Mouse (Mus musculus): Measurements from ENCODE around the gene Fbxl12. TPM values are rescaled to one million over a fixed set of nuclear protein-coding genes. Genes with fewer than 3 reads are reported as not detected.

The Fbxl12 gene
- polyA plus RNA-seq, 1 experiment from 2014 or later: 14.7 TPM

GRCm38 (mm10) chr9:20662874-20663273 lies 18.3 kb upstream of the Fbxl12 start:
- Histone ChIP-seq H3K36me3 (ENCODE audit: control insufficient read depth, insufficient read depth, low read length) (peaks cover 16% of the 10 kb centered on the region), H3K27ac (ENCODE audit: low read length) (peak overlapping the region; percentile 67; the same call in 1 of the 2 replicates), H3K4me2 (ENCODE audit: low read length) (no peak overlapping the region), H3K4me3 (ENCODE audit: low read depth, low read length) (no peak overlapping the region), H3K9ac (ENCODE audit: low read depth, low read length) (no peak overlapping the region), H3K4me1 (ENCODE audit: control insufficient read depth, insufficient read depth, low read length) (peaks cover 16% of the 10 kb centered on the region), H3K27me3 (ENCODE audit: control insufficient read depth, insufficient read depth, low read depth, low read length) (no peaks in the 10 kb centered on the region), H3K9me3 (replicated peaks; ENCODE audit: control insufficient read depth, low read length, poor library complexity, severe bottlenecking) (no peaks in the 10 kb centered on the region)
- 71% methylated on average over 8 of the region's 8 CpGs for WGBS
- no peak for ATAC-seq

- WGBS: 47% methylated on average over 3 of the region's 3 CpGs
Measured at GRCm38 (mm10) chr9:20662325-20662724, 17.8 kb upstream of the Fbxl12 start.

GRCm38 (mm10) chr9:20657546-20657945 lies 13.0 kb upstream of the Fbxl12 start:
- Histone ChIP-seq H3K4me1 (ENCODE audit: control insufficient read depth, insufficient read depth, low read length) (peaks cover 24% of the 10 kb centered on the region), H3K36me3 (ENCODE audit: control insufficient read depth, insufficient read depth, low read length) (peaks cover 15% of the 10 kb centered on the region)

More at GRCm38 (mm10) chr9:20662325-20662724, 17.8 kb upstream of the Fbxl12 start:
- Histone ChIP-seq H3K4me1 (ENCODE audit: control insufficient read depth, insufficient read depth, low read length) (peaks cover 16% of the 10 kb centered on the region), H3K9me3 (replicated peaks; ENCODE audit: control insufficient read depth, low read length, poor library complexity, severe bottlenecking) (no peaks in the 10 kb centered on the region), H3K36me3 (ENCODE audit: control insufficient read depth, insufficient read depth, low read length) (peaks cover 16% of the 10 kb centered on the region), H3K9ac (ENCODE audit: low read depth, low read length) (no peak overlapping the region), H3K4me3 (ENCODE audit: low read depth, low read length) (no peak overlapping the region), H3K27ac (ENCODE audit: low read length) (no peak overlapping the region), H3K4me2 (ENCODE audit: low read length) (no peak overlapping the region), H3K27me3 (ENCODE audit: control insufficient read depth, insufficient read depth, low read depth, low read length) (no peaks in the 10 kb centered on the region)
- peak; percentile 40; the same call in 1 of the 2 replicates for ATAC-seq

GRCm38 (mm10) chr9:20653859-20654258 lies 9.3 kb upstream of the Fbxl12 start:
- no peaks in the 10 kb centered on the region for H3K27me3 ChIP-seq (ENCODE audit: control insufficient read depth, insufficient read depth, low read depth, low read length)
- no peak overlapping the region; the same call in 1 of the 2 replicates for H3K4me2 ChIP-seq (ENCODE audit: low read length)
- ATAC-seq: no peak
- H3K4me1 ChIP-seq (ENCODE audit: control insufficient read depth, insufficient read depth, low read length): peaks cover 30% of the 10 kb centered on the region
- H3K4me3 ChIP-seq (ENCODE audit: low read depth, low read length): no peak overlapping the region
- WGBS: 92% methylated on average over 3 of the region's 3 CpGs
- H3K9ac ChIP-seq (ENCODE audit: low read depth, low read length): no peak overlapping the region
- peaks cover 10% of the 10 kb centered on the region for H3K36me3 ChIP-seq (ENCODE audit: control insufficient read depth, insufficient read depth, low read length)
- H3K9me3 ChIP-seq (replicated peaks; ENCODE audit: control insufficient read depth, low read length, poor library complexity, severe bottlenecking): no peaks in the 10 kb centered on the region
- no peak overlapping the region for H3K27ac ChIP-seq (ENCODE audit: low read length)

More at GRCm38 (mm10) chr9:20657546-20657945, 13.0 kb upstream of the Fbxl12 start:
- no peaks in the 10 kb centered on the region for H3K27me3 ChIP-seq (ENCODE audit: control insufficient read depth, insufficient read depth, low read depth, low read length)
- H3K9me3 ChIP-seq (replicated peaks; ENCODE audit: control insufficient read depth, low read length, poor library complexity, severe bottlenecking): no peaks in the 10 kb centered on the region
- H3K27ac ChIP-seq (ENCODE audit: low read length): no peak overlapping the region
- no peak overlapping the region for H3K4me3 ChIP-seq (ENCODE audit: low read depth, low read length)
- 95% methylated on average over 3 of the region's 3 CpGs for WGBS
- no peak overlapping the region for H3K9ac ChIP-seq (ENCODE audit: low read depth, low read length)
- no peak overlapping the region for H3K4me2 ChIP-seq (ENCODE audit: low read length)
- ATAC-seq: no peak

- H3K9me3 ChIP-seq (replicated peaks; ENCODE audit: control insufficient read depth, low read length, poor library complexity, severe bottlenecking): no peaks in the 10 kb centered on the region
- peaks cover 14% of the 10 kb centered on the region for H3K36me3 ChIP-seq (ENCODE audit: control insufficient read depth, insufficient read depth, low read length)
- peak overlapping the region; percentile 86 for H3K9ac ChIP-seq (ENCODE audit: low read depth, low read length)
- WGBS: under 1% methylated on average over 21 of the region's 25 CpGs
- peak; percentile 41 for ATAC-seq
- H3K4me1 ChIP-seq (ENCODE audit: control insufficient read depth, insufficient read depth, low read length): peaks cover 30% of the 10 kb centered on the region
- no peaks in the 10 kb centered on the region for H3K27me3 ChIP-seq (ENCODE audit: control insufficient read depth, insufficient read depth, low read depth, low read length)
- peak overlapping the region; percentile 84 for H3K4me2 ChIP-seq (ENCODE audit: low read length)
- H3K27ac ChIP-seq (ENCODE audit: low read length): peak overlapping the region; percentile 67
- H3K4me3 ChIP-seq (ENCODE audit: low read depth, low read length): peak overlapping the region; percentile 98
Measured at GRCm38 (mm10) chr9:20652260-20652658, 7.7 kb upstream of the Fbxl12 start.

- Histone ChIP-seq H3K4me1 (ENCODE audit: control insufficient read depth, insufficient read depth, low read length) (peaks cover 31% of the 10 kb centered on the region), H3K4me3 (ENCODE audit: low read depth, low read length) (peak within 1 kb of the TSS; percentile 98), H3K4me2 (ENCODE audit: low read length) (peak within 1 kb of the TSS; percentile 84), H3K27ac (ENCODE audit: low read length) (peak within 1 kb of the TSS; percentile 67), H3K9me3 (replicated peaks; ENCODE audit: control insufficient read depth, low read length, poor library complexity, severe bottlenecking) (no peaks in the 10 kb centered on the region), H3K27me3 (ENCODE audit: control insufficient read depth, insufficient read depth, low read depth, low read length) (no peaks in the 10 kb centered on the region), H3K36me3 (ENCODE audit: control insufficient read depth, insufficient read depth, low read length) (peaks cover 14% of the 10 kb centered on the region), H3K9ac (ENCODE audit: low read depth, low read length) (peak within 1 kb of the TSS; percentile 86)
- peak; percentile 99 for ATAC-seq
- WGBS: under 1% methylated on average over 45 of the region's 45 CpGs
Measured at GRCm38 (mm10) chr9:20651602-20652259, 7.2 kb upstream of the Fbxl12 start, which contains the start of gene Pin1. Gene Pin1, plus strand, starts transcription at chr9:20652095.

- 6% methylated on average over 17 of the region's 17 CpGs for WGBS
- Histone ChIP-seq H3K36me3 (ENCODE audit: control insufficient read depth, insufficient read depth, low read length) (peaks cover 7% of the 10 kb centered on the region; the same call in 1 of the 2 replicates), H3K27ac (ENCODE audit: low read length) (peak overlapping the region; percentile 89), H3K9ac (ENCODE audit: low read depth, low read length) (peak overlapping the region; percentile 89), H3K9me3 (replicated peaks; ENCODE audit: control insufficient read depth, low read length, poor library complexity, severe bottlenecking) (no peaks in the 10 kb centered on the region), H3K4me1 (ENCODE audit: control insufficient read depth, insufficient read depth, low read length) (peaks cover 28% of the 10 kb centered on the region), H3K4me3 (ENCODE audit: low read depth, low read length) (peak overlapping the region; percentile 84), H3K4me2 (ENCODE audit: low read length) (peak overlapping the region; percentile 99), H3K27me3 (ENCODE audit: control insufficient read depth, insufficient read depth, low read depth, low read length) (no peaks in the 10 kb centered on the region)
- ATAC-seq: no peak
Measured at GRCm38 (mm10) chr9:20645121-20645520, 554 bp upstream of the Fbxl12 start.

GRCm38 (mm10) chr9:20643781-20644180 lies 786 bp downstream of the Fbxl12 start:
- 10% methylated on average over 13 of the region's 13 CpGs for WGBS
- H3K36me3 ChIP-seq (ENCODE audit: control insufficient read depth, insufficient read depth, low read length): peaks cover 9% of the 10 kb centered on the region
- H3K27ac ChIP-seq (ENCODE audit: low read length): peak overlapping the region; percentile 89
- peak overlapping the region; percentile 84 for H3K4me3 ChIP-seq (ENCODE audit: low read depth, low read length)
- H3K9me3 ChIP-seq (replicated peaks; ENCODE audit: control insufficient read depth, low read length, poor library complexity, severe bottlenecking): no peaks in the 10 kb centered on the region
- H3K27me3 ChIP-seq (ENCODE audit: control insufficient read depth, insufficient read depth, low read depth, low read length): no peaks in the 10 kb centered on the region
- ATAC-seq: no peak
- H3K4me2 ChIP-seq (ENCODE audit: low read length): peak overlapping the region; percentile 99
- peaks cover 32% of the 10 kb centered on the region for H3K4me1 ChIP-seq (ENCODE audit: control insufficient read depth, insufficient read depth, low read length)
- H3K9ac ChIP-seq (ENCODE audit: low read depth, low read length): peak overlapping the region; percentile 89

GRCm38 (mm10) chr9:20642896-20643466 lies 1.6 kb downstream of the Fbxl12 start:
- Histone ChIP-seq H3K4me1 (ENCODE audit: control insufficient read depth, insufficient read depth, low read length) (peaks cover 32% of the 10 kb centered on the region), H3K9ac (ENCODE audit: low read depth, low read length) (peak overlapping the region; percentile 89), H3K4me2 (ENCODE audit: low read length) (peak overlapping the region; percentile 99), H3K27me3 (ENCODE audit: control insufficient read depth, insufficient read depth, low read depth, low read length) (no peaks in the 10 kb centered on the region), H3K9me3 (replicated peaks; ENCODE audit: control insufficient read depth, low read length, poor library complexity, severe bottlenecking) (no peaks in the 10 kb centered on the region), H3K4me3 (ENCODE audit: low read depth, low read length) (peak overlapping the region; percentile 84), H3K36me3 (ENCODE audit: control insufficient read depth, insufficient read depth, low read length) (peaks cover 14% of the 10 kb centered on the region), H3K27ac (ENCODE audit: low read length) (peak overlapping the region; percentile 89)
- under 1% methylated on average over 29 of the region's 30 CpGs for WGBS
- peak; percentile 76 for ATAC-seq

Data from midbrain, embryonic 16.5 days (tissue).